Mouse (Mus musculus): ENCODE data around the gene Tada2b. TPM values are rescaled to one million over a fixed set of nuclear protein-coding genes. Genes with fewer than 3 reads are reported as not detected.

Tada2b gene
- total and polyA plus RNA-seq, 3 experiments: 12.6 to 16.8 (median 15.5) TPM

DNA sequence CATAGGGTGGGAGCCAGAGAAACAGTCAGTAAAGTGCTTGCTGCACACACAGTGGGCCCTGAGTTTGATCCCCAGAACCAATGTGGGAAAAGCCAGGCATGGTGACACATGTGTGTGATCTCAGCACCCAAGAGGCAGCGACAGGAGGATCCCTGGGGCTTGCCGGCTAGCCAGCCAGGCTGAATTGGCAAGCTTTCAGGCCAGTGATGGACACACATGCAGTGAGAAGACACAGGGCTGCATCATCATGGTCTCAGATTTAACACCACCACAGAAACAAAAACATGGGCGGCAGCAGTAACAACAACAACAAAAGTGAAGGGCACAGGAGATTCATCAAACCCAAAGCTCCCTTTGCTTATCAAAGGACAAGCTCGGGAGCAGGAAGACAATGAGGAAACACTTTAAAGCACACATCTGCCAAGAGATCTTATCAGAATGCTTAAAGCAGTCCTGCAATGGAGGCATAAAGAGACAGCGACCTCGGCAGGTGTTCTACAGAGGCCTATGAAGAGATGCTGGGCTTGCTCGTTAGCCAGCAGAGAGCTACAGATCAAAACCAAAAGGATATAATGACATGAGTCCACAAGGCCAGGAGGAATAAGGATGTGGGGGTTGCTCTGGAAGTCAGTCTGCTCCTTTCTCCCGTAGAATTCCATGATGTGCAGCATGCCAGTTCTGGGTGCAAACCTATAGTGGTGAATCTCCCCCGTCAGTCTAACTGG, 37.8 kb downstream of the Tada2b start:
- Histone ChIP-seq H3K4me3 (ENCODE audit: low read depth, low read length) (no peak overlapping the region), H3K9me3 (replicated peaks) (no peaks in the 10 kb centered on the region), H3K4me1 (ENCODE audit: insufficient read depth, low read depth, low read length) (no peaks in the 10 kb centered on the region), H3K27me3 (ENCODE audit: insufficient read depth, low read length) (peaks cover 39% of the 10 kb centered on the region), H3K36me3 (replicated peaks) (no peaks in the 10 kb centered on the region)
- TF ChIP-seq TAL1 (conservative IDR thresholded peaks at IDR 0.05; ENCODE audit: low read depth, low read length) (no peak), GATA2 (IDR thresholded peaks at IDR 0.05; ENCODE audit: borderline replicate concordance, low read depth, low read length) (no peak), CTCF (IDR thresholded peaks at IDR 0.05; ENCODE audit: low read depth, low read length) (no peak), GATA1 (IDR thresholded peaks at IDR 0.05; ENCODE audit: borderline replicate concordance, low read length) (no peak)
- ATAC-seq (ENCODE audit: extremely low read depth, insufficient number of reproducible peaks, low FRiP score, poor library complexity, severe bottlenecking) (no peak), DNase-seq (ENCODE audit: low spot score) (no peak)

DNA sequence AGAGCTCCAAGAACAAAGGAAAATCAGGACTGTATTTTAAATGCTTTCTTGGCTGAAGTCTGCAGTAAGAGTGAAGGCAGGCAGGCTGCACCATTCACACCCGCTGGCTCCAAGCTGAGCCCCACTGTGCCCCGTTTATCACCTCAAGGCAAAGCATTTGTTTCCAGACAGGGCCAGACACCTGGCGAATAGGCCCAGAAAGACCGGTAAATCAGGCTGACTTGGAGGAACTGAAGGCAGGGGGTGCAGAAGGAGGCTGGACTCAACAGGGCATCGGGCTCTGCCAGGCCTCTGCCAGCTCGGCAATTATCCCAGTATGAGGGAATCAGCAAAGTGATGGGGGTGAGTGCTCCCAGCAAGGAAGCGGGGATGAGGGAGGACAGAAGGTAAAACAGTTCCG, 39.1 kb downstream of the Tada2b start:
- no peaks in the 10 kb centered on the region for H3K9me3 ChIP-seq (replicated peaks)
- TF ChIP-seq GATA1 (IDR thresholded peaks at IDR 0.05; ENCODE audit: borderline replicate concordance, low read length) (no peak), CTCF (IDR thresholded peaks at IDR 0.05; ENCODE audit: low read depth, low read length) (no peak), GATA2 (IDR thresholded peaks at IDR 0.05; ENCODE audit: borderline replicate concordance, low read depth, low read length) (no peak), TAL1 (conservative IDR thresholded peaks at IDR 0.05; ENCODE audit: low read depth, low read length) (no peak), POLR2AphosphoS5 (IDR thresholded peaks at IDR 0.05; ENCODE audit: insufficient replicate concordance, low read depth, low read length) (no peak)
- H3K4me3 ChIP-seq (ENCODE audit: low read depth, low read length): no peak overlapping the region
- H3K27me3 ChIP-seq (ENCODE audit: insufficient read depth, low read length): peaks cover 40% of the 10 kb centered on the region
- DNase-seq (ENCODE audit: low spot score) (no peak), ATAC-seq (ENCODE audit: extremely low read depth, insufficient number of reproducible peaks, low FRiP score, poor library complexity, severe bottlenecking) (no peak)
- no peaks in the 10 kb centered on the region for H3K4me1 ChIP-seq (ENCODE audit: insufficient read depth, low read depth, low read length)
- no peaks in the 10 kb centered on the region for H3K36me3 ChIP-seq (replicated peaks)

DNA sequence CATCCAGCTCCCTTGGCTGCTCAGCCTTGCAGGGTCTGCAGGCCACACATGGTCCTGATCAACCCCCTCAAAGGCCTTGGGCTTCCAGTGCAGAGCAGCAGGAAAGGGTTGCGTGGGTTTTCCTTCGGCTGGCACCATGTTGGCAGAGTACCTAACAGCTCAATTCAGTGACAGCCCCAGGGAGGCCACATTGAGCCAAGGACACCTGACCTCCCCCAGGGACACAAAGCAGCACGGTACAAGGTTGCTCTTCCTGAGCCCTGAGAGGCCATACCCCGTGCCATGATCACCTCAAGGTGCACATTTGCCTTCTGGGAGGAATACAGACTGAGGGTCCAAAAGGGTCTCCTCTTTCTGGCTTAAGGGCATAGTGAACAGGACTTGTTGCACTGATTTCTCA, 39.5 kb downstream of the Tada2b start:
- H3K27me3 ChIP-seq (ENCODE audit: insufficient read depth, low read length): peaks cover 38% of the 10 kb centered on the region
- no peak overlapping the region for H3K4me3 ChIP-seq (ENCODE audit: low read depth, low read length)
- DNase-seq (ENCODE audit: low spot score) (no peak), ATAC-seq (ENCODE audit: extremely low read depth, insufficient number of reproducible peaks, low FRiP score, poor library complexity, severe bottlenecking) (no peak)
- TF ChIP-seq GATA2 (IDR thresholded peaks at IDR 0.05; ENCODE audit: borderline replicate concordance, low read depth, low read length) (no peak), POLR2AphosphoS5 (IDR thresholded peaks at IDR 0.05; ENCODE audit: insufficient replicate concordance, low read depth, low read length) (no peak)
- H3K9me3 ChIP-seq (replicated peaks): no peaks in the 10 kb centered on the region
- H3K36me3 ChIP-seq (replicated peaks): no peaks in the 10 kb centered on the region
- H3K4me1 ChIP-seq (ENCODE audit: insufficient read depth, low read depth, low read length): no peaks in the 10 kb centered on the region

DNA sequence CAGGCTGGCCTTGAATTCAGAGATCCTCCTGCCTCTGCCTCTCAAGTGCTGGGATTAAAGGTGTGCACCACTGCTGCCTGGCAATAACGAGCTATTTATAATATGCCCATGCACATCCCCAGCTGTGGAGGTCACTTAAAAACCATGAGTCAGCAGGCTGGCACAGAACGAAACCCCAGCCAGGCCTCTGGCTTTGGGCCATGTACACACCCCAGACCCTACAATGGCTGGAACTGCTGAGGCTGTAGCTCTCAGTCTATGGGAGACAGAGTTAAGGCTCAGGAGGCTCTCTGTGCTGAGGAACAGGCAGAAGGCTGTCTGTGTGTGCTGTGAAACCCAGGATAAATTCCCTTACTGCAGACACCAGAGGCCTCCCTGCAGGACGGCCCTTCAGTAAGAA, 43.3 kb downstream of the Tada2b start:
- DNase-seq (ENCODE audit: low spot score): no peak
- ATAC-seq (ENCODE audit: extremely low read depth, insufficient number of reproducible peaks, low FRiP score, poor library complexity, severe bottlenecking): no peak
- Histone ChIP-seq H3K4me3 (ENCODE audit: low read depth, low read length) (no peak overlapping the region), H3K36me3 (replicated peaks) (no peaks in the 10 kb centered on the region), H3K4me1 (ENCODE audit: insufficient read depth, low read depth, low read length) (no peaks in the 10 kb centered on the region), H3K27me3 (ENCODE audit: insufficient read depth, low read length) (peaks cover 39% of the 10 kb centered on the region), H3K9me3 (replicated peaks) (no peaks in the 10 kb centered on the region)
- TF ChIP-seq POLR2AphosphoS5 (IDR thresholded peaks at IDR 0.05; ENCODE audit: insufficient replicate concordance, low read depth, low read length): no peak
- TF ChIP-seq GATA1 (IDR thresholded peaks at IDR 0.05; ENCODE audit: borderline replicate concordance, low read length): no peak
- no peak for TF ChIP-seq CTCF (IDR thresholded peaks at IDR 0.05; ENCODE audit: low read depth, low read length)
- no peak for TF ChIP-seq GATA2 (IDR thresholded peaks at IDR 0.05; ENCODE audit: borderline replicate concordance, low read depth, low read length)
- TF ChIP-seq TAL1 (conservative IDR thresholded peaks at IDR 0.05; ENCODE audit: low read depth, low read length): no peak

DNA sequence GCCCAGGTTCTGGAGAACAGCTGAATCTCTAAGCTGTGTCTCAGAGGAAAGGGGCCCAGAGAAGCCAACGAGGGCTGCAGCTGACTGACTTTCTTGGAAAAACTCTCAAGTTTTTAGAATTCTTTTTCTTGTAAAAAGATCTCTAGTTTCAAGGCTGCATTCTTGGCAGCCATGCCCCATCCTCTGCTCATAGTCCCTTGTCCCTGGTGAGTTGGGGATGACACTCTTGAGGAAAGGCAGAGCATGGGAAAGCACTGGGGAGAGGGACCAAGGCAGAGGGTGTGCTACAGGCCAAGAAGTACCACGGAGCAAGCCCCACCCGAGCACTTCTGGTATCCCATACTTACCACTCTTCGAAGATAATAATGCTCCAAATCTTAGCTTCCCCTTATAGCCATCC, 47.2 kb downstream of the Tada2b start:
- H3K4me3 ChIP-seq (ENCODE audit: low read depth, low read length): no peak overlapping the region
- H3K9me3 ChIP-seq (replicated peaks): no peaks in the 10 kb centered on the region
- DNase-seq (ENCODE audit: low spot score) (no peak), ATAC-seq (ENCODE audit: extremely low read depth, insufficient number of reproducible peaks, low FRiP score, poor library complexity, severe bottlenecking) (no peak)
- H3K27me3 ChIP-seq (ENCODE audit: insufficient read depth, low read length): peaks cover 24% of the 10 kb centered on the region
- H3K4me1 ChIP-seq (ENCODE audit: insufficient read depth, low read depth, low read length): no peaks in the 10 kb centered on the region
- TF ChIP-seq POLR2AphosphoS5 (IDR thresholded peaks at IDR 0.05; ENCODE audit: insufficient replicate concordance, low read depth, low read length) (no peak), GATA2 (IDR thresholded peaks at IDR 0.05; ENCODE audit: borderline replicate concordance, low read depth, low read length) (no peak), TAL1 (conservative IDR thresholded peaks at IDR 0.05; ENCODE audit: low read depth, low read length) (no peak), CTCF (IDR thresholded peaks at IDR 0.05; ENCODE audit: low read depth, low read length) (no peak), GATA1 (IDR thresholded peaks at IDR 0.05; ENCODE audit: borderline replicate concordance, low read length) (no peak)
- H3K36me3 ChIP-seq (replicated peaks): no peaks in the 10 kb centered on the region

DNA sequence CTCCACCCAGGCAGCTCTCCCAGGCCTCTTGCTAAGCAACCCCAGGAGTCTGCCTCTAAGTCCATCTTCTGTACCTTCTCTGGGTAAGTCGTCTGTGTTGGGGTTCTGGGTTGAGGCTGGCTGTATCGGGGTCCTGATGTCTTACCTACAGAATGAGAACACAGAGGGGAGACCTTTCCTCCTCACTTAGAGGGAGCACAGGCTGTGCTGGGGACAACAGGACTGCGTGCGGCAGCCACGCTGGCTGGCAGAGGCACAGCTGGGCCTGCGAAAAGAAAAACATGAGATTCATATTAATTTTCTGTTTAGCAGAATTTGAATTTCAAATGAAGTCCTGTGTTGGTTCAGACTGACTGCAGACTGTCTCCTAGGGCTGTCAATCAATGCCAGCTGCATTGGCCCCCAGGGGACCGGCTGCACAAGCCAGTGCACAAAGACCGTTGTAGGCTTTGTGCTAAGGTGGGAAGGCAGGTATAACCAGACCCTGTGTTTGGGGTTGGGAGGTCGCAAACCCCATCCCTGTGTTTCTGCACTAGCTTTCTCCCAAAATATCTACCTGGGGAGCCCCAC, 49.6 kb downstream of the Tada2b start:
- no peaks in the 10 kb centered on the region for H3K4me1 ChIP-seq (ENCODE audit: insufficient read depth, low read depth, low read length)
- no peak overlapping the region for H3K4me3 ChIP-seq (ENCODE audit: low read depth, low read length)
- ATAC-seq (ENCODE audit: extremely low read depth, insufficient number of reproducible peaks, low FRiP score, poor library complexity, severe bottlenecking) (no peak), DNase-seq (ENCODE audit: low spot score) (no peak)
- TF ChIP-seq TAL1 (conservative IDR thresholded peaks at IDR 0.05; ENCODE audit: low read depth, low read length): no peak
- no peak for TF ChIP-seq CTCF (IDR thresholded peaks at IDR 0.05; ENCODE audit: low read depth, low read length)
- no peak for TF ChIP-seq GATA2 (IDR thresholded peaks at IDR 0.05; ENCODE audit: borderline replicate concordance, low read depth, low read length)
- no peak for TF ChIP-seq POLR2AphosphoS5 (IDR thresholded peaks at IDR 0.05; ENCODE audit: insufficient replicate concordance, low read depth, low read length)
- no peak for TF ChIP-seq GATA1 (IDR thresholded peaks at IDR 0.05; ENCODE audit: borderline replicate concordance, low read length)
- H3K36me3 ChIP-seq (replicated peaks): no peaks in the 10 kb centered on the region
- no peaks in the 10 kb centered on the region for H3K9me3 ChIP-seq (replicated peaks)
- peaks cover 17% of the 10 kb centered on the region for H3K27me3 ChIP-seq (ENCODE audit: insufficient read depth, low read length)
